Mouse (Mus musculus): ENCODE results near the gene Luc7l2.

DNA sequence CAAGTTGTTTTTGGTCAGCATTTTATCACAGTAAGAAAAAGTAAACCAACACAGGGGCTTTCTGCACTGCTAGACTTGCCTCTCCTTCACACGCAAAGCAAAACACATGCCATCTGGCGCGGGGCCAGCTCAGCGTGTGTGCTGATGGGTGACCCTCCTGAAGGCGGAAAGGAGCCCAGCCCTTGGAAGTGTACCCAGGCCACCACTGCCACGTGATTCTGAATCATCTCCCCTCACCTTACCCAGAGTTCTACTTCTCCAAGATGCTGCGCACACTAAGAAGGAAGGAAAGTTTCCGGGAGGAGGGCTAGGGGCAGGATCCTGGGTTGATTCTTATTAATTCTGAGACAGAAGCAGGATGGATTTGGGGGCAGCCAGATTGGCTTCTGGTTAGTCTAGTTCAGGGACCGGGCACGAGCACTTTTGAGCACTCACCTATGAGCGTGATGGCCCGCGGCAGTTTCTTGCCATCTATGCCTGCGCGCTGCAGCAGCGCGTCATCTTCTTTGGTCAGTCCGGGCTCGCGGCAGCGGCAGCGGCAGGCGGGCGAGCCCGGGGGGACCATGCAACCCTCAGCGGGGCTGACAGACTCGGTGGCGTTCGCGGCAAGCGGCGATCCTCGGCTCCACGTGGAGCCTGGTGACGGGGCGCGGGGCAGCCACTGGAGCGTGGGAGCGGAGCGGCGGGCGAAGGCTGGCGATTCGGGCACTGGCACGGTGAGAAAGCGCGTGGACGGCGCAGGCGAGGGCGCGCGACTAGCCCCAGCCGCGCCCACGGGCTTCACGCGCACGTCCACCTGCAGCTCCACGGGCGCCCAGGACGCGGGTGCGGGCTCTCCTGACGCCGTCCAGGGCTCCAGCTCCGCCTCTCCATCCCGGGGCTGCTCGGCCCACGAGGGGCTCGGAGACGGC, 85.1 kb downstream of the Luc7l2 start:
- no peak for TF ChIP-seq CTCF (IDR thresholded peaks at IDR 0.05; ENCODE audit: borderline replicate concordance, insufficient read depth, low read length)
- TF ChIP-seq POLR2A (IDR thresholded peaks at IDR 0.05; ENCODE audit: low read depth, low read length), result no peak

Measured in embryonic fibroblast, embryonic 13.5 days (primary cell).